Mouse (Mus musculus) brain, adult 2 months (tissue): ENCODE measurements around the gene Vmn2r56.
"Not testable (repeated sequence)": the region's sequence is repeated elsewhere in the genome, so short reads cannot be mapped to it uniquely, and the experiment has no call there.

Experiments used
- DNase-seq: peaks from one replicate; pipeline ENCODE4 v3.0.0; 2011; ENCODE audit warnings: low read depth, low spot score

Gene Vmn2r56

DNA sequence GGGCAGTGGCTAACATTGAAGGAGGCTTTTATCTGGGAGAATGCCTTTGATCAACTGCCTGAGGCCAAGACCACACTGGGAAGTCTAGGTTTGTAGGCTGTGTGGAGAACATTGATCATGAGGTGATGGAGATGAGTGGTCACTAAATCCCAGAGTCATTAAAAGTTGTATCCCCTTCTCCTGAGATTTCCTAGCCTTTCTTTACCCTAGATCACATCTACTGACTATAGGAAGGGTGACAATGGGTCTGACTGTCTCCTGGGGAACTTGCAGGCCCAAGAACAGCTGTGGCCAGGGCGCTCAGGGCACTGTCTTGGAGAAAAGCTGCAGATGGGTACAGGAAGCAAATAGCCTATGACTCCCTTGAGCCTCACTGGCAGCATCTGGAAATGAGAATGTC lies at the start of gene Vmn2r56:
Vmn2r56 (minus strand) TSS at position 101 of the 400 bp plus-strand sequence.
- DNase-seq: no peak

DNA sequence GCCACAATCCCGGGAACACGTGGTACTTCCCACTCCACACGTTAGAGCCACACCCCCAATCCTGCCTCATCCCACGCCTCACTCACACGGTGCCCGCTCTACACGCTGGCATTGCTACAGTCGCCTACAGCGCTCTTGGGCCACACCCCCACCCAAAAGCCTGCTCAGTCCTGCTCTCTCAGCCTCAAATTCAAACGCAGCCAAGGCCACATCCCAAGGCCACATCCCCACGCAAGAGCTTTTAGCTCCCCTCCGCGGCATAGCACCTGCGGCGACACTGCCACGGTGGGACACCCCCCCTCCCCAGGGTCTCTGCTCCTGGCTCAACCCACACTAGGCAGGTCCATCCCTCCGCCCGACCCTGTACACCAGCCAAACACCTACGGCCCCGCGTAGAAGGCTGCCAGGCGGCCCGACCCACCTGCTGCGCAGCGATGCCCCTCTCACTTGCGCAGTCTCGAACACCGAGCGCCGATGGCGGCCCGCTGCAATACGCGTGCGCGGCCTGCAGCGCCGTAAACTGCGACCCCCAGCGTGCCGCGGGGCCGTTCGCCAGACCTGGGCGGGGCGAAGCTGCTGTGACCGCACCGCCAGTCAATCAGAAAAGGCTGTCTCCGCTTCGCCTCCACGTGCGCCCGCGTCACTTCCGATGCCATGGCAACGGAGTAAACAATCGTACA lies 45.5 kb upstream of the Vmn2r56 start:
- DNase-seq: peak; percentile 93

DNA sequence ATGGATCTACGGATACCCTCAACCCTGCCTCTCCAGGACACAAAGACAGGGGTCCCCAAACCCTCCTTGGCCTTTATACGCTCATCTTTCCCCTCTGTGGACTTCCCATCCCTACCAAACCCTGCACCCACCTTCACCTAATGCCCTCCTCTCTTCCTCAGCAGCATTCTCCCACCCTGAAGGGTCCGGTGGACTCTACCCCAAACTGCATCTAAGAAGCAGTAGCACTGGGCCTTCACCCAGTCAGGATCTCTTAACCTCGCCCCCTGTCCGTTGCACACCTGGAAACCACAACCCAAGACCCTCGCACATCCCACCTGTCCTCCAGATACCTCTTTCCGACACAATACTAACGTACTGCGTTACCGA lies 45.0 kb upstream of the Vmn2r56 start:
- DNase-seq: no peak

DNA sequence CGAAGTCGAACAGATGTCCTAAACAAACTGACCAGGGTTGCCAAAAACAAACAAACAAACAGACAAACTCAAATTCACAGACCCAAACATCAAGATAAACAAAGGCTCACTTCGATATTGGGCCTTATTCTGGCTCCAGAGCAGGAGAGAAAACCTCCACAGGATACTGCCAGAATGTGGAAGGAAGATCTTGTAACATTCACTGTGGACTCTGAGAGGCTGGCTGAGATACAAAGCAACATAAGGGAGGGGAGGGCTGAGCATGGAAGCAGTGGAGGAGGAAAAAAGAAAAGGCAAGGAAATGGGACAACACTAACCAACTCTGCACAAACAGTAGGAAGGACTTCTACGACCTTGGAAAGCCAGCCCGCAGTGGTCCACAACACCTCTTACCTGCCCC lies 44.3 kb upstream of the Vmn2r56 start:
- peak; percentile 76 for DNase-seq

DNA sequence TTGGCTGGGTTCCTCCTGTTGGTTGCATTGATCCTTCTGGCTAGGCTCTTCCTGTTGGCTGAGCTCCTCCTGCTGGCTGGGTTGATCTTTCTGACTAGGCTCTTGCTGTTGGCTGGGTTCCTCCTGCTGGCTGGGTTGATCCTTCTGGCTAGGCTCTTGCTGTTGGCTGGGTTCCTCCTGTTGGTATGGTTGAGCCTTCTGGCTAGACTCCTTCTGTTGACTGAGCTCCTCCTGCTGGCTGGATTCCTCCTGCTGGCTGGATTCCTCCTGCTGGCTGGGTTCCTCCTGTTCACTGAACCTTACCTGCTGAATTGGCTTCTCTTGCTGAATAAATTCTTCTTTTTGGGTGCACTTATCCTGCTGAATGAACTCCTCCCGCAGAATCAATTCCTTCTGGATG lies 39.8 kb upstream of the Vmn2r56 start:
- peak; percentile 99 for DNase-seq

- DNase-seq: peak; percentile 82
These were observed 39.3 kb upstream of the Vmn2r56 start for GRCm38 (mm10) chr7:12774111-12774510.

- peak; percentile 11 for DNase-seq
These were observed 14.8 kb upstream of the Vmn2r56 start for GRCm38 (mm10) chr7:12749431-12750198.

DNA sequence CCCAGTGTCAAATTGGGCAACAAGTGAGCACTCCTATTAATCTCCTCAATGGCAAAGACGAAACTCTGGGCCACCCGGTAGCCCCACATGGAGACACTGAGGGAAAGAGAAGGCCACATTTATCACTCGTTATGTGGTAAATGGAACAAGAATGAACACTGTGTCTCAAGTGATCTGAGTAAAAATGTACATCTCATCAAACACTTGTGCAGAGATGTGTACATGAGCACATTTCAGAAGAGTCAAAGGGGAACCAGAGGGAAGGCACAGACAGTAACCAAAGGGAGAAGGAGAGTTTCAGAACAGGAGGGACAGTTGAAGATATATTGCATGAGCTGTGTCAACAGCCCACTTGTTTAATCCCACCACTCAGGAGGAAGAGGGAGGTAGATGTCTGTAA lies 49.9 kb downstream of the Vmn2r56 start, which contains the start of gene Vmn2r55:
Vmn2r55 (minus strand) TSS at position 101 of the 400 bp plus-strand sequence.
- not testable (repeated sequence) for DNase-seq

DNA sequence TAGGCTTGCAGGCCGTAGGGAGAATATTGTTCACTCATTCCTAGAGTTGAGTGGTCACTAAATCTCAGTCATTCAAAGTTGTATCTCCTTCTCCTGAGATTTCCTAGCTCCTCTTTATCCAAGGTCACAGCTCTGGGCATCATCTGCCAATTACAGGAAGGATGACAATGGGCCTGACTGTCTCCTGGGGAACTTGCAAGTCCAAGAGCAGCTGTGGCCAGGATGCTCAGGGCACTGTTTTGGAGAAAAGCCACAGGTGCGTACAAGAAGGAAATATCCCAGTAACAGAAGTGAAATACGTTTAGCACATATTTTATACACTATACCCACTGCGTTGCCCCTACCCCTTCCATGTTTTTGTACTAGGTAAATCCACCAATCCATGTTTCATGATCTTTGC lies 94.6 kb downstream of the Vmn2r56 start, which contains the start of gene Vmn2r54:
Vmn2r54 (minus strand) TSS at position 101 of the 400 bp plus-strand sequence.
- DNase-seq: not testable (repeated sequence)
